Mouse (Mus musculus) myocyte (in vitro differentiated cells): ENCODE data around the gene Slc24a2. TPM values are rescaled to one million over a fixed set of nuclear protein-coding genes. Genes with fewer than 3 reads are reported as not detected.

Experiments
- H3K27me3 ChIP-seq: one replicate; pipeline ENCODE4 v1.6.1; 2011; ENCODE audit not compliant: control insufficient read depth, insufficient read depth, insufficient read length
- H3K36me3 ChIP-seq: one replicate; pipeline ENCODE4 v1.6.1; 2011; ENCODE audit not compliant: control insufficient read depth, insufficient read depth
- H3K4me2 ChIP-seq: one replicate; pipeline ENCODE4 v1.6.1; 2011; ENCODE audit warnings: low read depth, control low read depth
- H3K4me3 ChIP-seq: one replicate; pipeline ENCODE4 v1.5.1; 2011; ENCODE audit warnings: mild to moderate bottlenecking, control low read depth, moderate library complexity
- H3K79me2 ChIP-seq: one replicate; pipeline ENCODE4 v1.6.1; 2011; ENCODE audit not compliant: control insufficient read depth, insufficient read depth
- H3ac ChIP-seq: one replicate; pipeline ENCODE4 v1.6.1; 2011; ENCODE audit not compliant: control insufficient read depth, insufficient read length
- CEBPB ChIP-seq: IDR thresholded peaks from 2 replicates; pipeline ENCODE4 v1.6.1; 2011; ENCODE audit warnings: mild to moderate bottlenecking, moderate library complexity; ENCODE audit not compliant: poor library complexity, insufficient read depth, severe bottlenecking
- E2F4 ChIP-seq: IDR thresholded peaks from one replicate; pipeline ENCODE4 v1.6.1; 2011; ENCODE audit warnings: mild to moderate bottlenecking, control low read depth, moderate library complexity; ENCODE audit not compliant: insufficient read depth
- MAX ChIP-seq: IDR thresholded peaks from one replicate; pipeline ENCODE4 v1.6.1; 2011; ENCODE audit warnings: low read depth, mild to moderate bottlenecking, control low read depth
- MYOD1 ChIP-seq, 3 experiments: IDR thresholded peaks; one replicate each; pipeline ENCODE4 v1.6.1; 2011; ENCODE audit warnings: control low read depth in 2 of 3, low read depth in 2 of 3, mild to moderate bottlenecking in 2 of 3, moderate library complexity in 1 of 3; ENCODE audit not compliant: insufficient read length in 2 of 3, control insufficient read depth in 1 of 3
- MYOG ChIP-seq, 3 experiments: IDR thresholded peaks; one replicate each; pipeline ENCODE4 v1.6.1; 2011; ENCODE audit warnings: control low read depth in 2 of 3, low read depth in 2 of 3, mild to moderate bottlenecking in 2 of 3; ENCODE audit not compliant: insufficient read length in 2 of 3, control insufficient read depth in 1 of 3, insufficient read depth in 1 of 3
- POLR2A ChIP-seq: IDR thresholded peaks from one replicate; pipeline ENCODE4 v1.6.1; 2011; ENCODE audit warnings: low read depth, mild to moderate bottlenecking, control low read depth, moderate library complexity; ENCODE audit not compliant: insufficient read length
- POLR2AphosphoS2 ChIP-seq: IDR thresholded peaks from one replicate; pipeline ENCODE4 v1.6.1; 2011; ENCODE audit warnings: low read depth, control low read depth; ENCODE audit not compliant: insufficient read length
- REST ChIP-seq: IDR thresholded peaks from one replicate; pipeline ENCODE4 v1.6.1; 2011; ENCODE audit warnings: mild to moderate bottlenecking, control low read depth, moderate library complexity; ENCODE audit not compliant: insufficient read depth, insufficient read length
- SRF ChIP-seq: IDR thresholded peaks from one replicate; pipeline ENCODE4 v1.6.1; 2011; ENCODE audit warnings: low read depth; ENCODE audit not compliant: control insufficient read depth, insufficient read length
- TCF12 ChIP-seq: IDR thresholded peaks from one replicate; pipeline ENCODE4 v1.6.1; 2011; ENCODE audit warnings: mild to moderate bottlenecking, control low read depth; ENCODE audit not compliant: poor library complexity, insufficient read depth, severe bottlenecking
- TCF3 ChIP-seq: IDR thresholded peaks from one replicate; pipeline ENCODE4 v1.6.1; 2011; ENCODE audit warnings: low read depth, control low read depth; ENCODE audit not compliant: insufficient read length
- USF1 ChIP-seq: IDR thresholded peaks from one replicate; pipeline ENCODE4 v1.6.1; 2011; ENCODE audit warnings: low read depth, mild to moderate bottlenecking, control low read depth, moderate library complexity
- polyA plus RNA-seq: library from polyadenylated mRNA; unstranded; fragments of >200 nt; fragmentation: generic; extraction: Trizol; gene quantifications from one replicate; pipeline ENCODE4 v1.2.1, GENCODE M21; 2012; ENCODE audit warnings: missing spikeins

Slc24a2 gene
- polyA plus RNA-seq, 1 experiment, result under 0.01 TPM

DNA sequence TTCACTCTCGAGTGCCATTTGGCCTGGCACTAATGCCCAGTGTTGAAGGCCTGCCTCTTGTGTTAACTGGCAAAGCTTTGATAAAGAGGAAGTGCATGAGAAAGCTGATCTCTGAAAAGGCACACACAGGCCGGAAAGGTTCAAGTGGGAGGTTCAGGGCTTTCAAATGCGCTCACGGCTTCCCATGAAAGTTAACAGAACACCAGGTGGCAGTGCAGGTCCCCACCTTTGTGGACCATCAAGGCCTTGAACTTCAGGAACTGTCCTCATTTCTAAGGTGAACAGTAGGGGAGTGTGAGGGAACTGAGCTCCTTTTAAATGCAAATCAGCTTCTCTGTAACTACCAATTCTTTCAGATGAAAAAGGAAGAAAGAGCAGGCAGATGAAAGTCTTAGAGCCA, 110.5 kb downstream of the Slc24a2 start:
- no peaks in the 10 kb centered on the region for H3K79me2 ChIP-seq
- H3K27me3 ChIP-seq, result no peaks in the 10 kb centered on the region
- TF ChIP-seq MAX, result no peak
- no peak for TF ChIP-seq TCF3
- no peak for TF ChIP-seq CEBPB
- TF ChIP-seq REST, result no peak
- no peak for TF ChIP-seq E2F4
- TF ChIP-seq SRF, result no peak
- no peak for TF ChIP-seq POLR2AphosphoS2
- no peak overlapping the region for H3ac ChIP-seq
- H3K4me2 ChIP-seq, result no peak overlapping the region
- no peaks in the 10 kb centered on the region for H3K36me3 ChIP-seq
- H3K4me3 ChIP-seq, result no peak overlapping the region

DNA sequence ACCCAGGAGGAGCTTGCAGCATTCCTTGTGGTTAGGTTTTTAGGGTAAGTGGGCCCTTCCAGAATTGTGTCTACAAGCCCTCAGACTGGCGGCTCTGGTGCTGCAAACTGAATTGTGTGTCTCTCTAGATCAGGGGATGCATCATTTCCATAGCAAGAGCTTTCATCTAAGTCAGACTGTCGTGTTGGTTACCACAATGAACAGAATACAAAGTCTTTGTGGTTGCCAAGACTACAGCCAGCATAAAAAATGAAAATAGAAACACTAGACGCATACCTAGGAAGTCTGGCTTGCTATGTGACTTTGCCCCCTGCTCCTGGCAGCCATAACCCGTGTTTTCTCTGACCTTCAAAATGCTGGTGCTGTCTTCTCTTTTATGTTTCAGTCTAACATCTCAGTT, 114.6 kb downstream of the Slc24a2 start:
- H3ac ChIP-seq, result no peak overlapping the region
- no peak overlapping the region for H3K4me2 ChIP-seq
- no peaks in the 10 kb centered on the region for H3K36me3 ChIP-seq
- H3K79me2 ChIP-seq, result no peaks in the 10 kb centered on the region
- H3K4me3 ChIP-seq, result no peak overlapping the region
- H3K27me3 ChIP-seq, result no peaks in the 10 kb centered on the region
- no peak for TF ChIP-seq SRF
- TF ChIP-seq E2F4, result no peak
- TF ChIP-seq TCF12, result no peak
- TF ChIP-seq USF1, result no peak
- TF ChIP-seq REST, result no peak
- TF ChIP-seq CEBPB, result no peak
- TF ChIP-seq MYOD1 (IDR thresholded peaks at IDR 0.05; ENCODE audit: control insufficient read depth in 1 of 3, insufficient read length in 2 of 3, low read depth in 2 of 3), result no peak
- TF ChIP-seq TCF3, result no peak
- no peak for TF ChIP-seq POLR2A
- TF ChIP-seq MYOG (IDR thresholded peaks at IDR 0.05; ENCODE audit: control insufficient read depth in 1 of 3, insufficient read depth in 1 of 3, insufficient read length in 2 of 3, low read depth in 2 of 3), result no peak
- no peak for TF ChIP-seq POLR2AphosphoS2
- TF ChIP-seq MAX, result no peak

GRCm38 (mm10) chr4:87109331-87110059, 120.8 kb downstream of the Slc24a2 start:
- H3ac ChIP-seq, result no peak overlapping the region
- H3K79me2 ChIP-seq, result no peaks in the 10 kb centered on the region
- TF ChIP-seq POLR2A (no peak), REST (no peak)
- no peak overlapping the region for H3K4me3 ChIP-seq
- no peaks in the 10 kb centered on the region for H3K36me3 ChIP-seq
- H3K27me3 ChIP-seq, result no peaks in the 10 kb centered on the region
- H3K4me2 ChIP-seq, result no peak overlapping the region

GRCm38 (mm10) chr4:87100936-87101335, 129.3 kb downstream of the Slc24a2 start:
- Histone ChIP-seq H3K36me3 (no peaks in the 10 kb centered on the region), H3K79me2 (no peaks in the 10 kb centered on the region), H3ac (no peak overlapping the region)

DNA sequence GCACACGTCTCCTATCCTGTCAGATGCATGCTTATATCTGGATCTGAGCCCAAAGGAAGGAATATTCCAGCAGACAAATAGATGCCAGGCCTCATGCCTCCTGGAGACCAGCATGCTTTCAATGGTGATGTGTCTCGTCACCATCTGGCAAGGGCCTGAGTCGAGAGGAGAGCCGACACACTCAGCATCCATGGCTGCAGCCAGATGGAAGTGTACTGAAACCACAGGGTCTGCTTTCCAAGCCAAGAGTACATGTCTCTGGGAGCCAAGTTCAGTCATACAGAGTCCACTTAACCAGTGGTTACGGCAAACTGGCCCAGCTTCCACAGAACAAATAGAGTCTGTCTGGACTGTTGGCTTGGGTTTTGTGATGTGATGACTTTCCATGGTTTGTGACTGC, 134.1 kb downstream of the Slc24a2 start:
- Histone ChIP-seq H3K27me3 (no peaks in the 10 kb centered on the region), H3K79me2 (no peaks in the 10 kb centered on the region), H3K36me3 (no peaks in the 10 kb centered on the region), H3K4me2 (no peak overlapping the region), H3K4me3 (no peak overlapping the region), H3ac (no peak overlapping the region)
- TF ChIP-seq MYOG (IDR thresholded peaks at IDR 0.05; ENCODE audit: control insufficient read depth in 1 of 3, insufficient read depth in 1 of 3, insufficient read length in 2 of 3, low read depth in 2 of 3), result no peak
- no peak for TF ChIP-seq POLR2A
- no peak for TF ChIP-seq CEBPB
- TF ChIP-seq MYOD1 (IDR thresholded peaks at IDR 0.05; ENCODE audit: control insufficient read depth in 1 of 3, insufficient read length in 2 of 3, low read depth in 2 of 3), result no peak
- no peak for TF ChIP-seq POLR2AphosphoS2
- no peak for TF ChIP-seq USF1
- TF ChIP-seq SRF, result no peak
- TF ChIP-seq MAX, result no peak
- no peak for TF ChIP-seq REST
- no peak for TF ChIP-seq TCF3
- no peak for TF ChIP-seq E2F4
- no peak for TF ChIP-seq TCF12

More at GRCm38 (mm10) chr4:87100936-87101335, 129.3 kb downstream of the Slc24a2 start:
- TF ChIP-seq POLR2AphosphoS2, result no peak
- no peak for TF ChIP-seq TCF3
- no peak for TF ChIP-seq POLR2A
- no peak for TF ChIP-seq TCF12
- TF ChIP-seq USF1, result no peak
- TF ChIP-seq CEBPB, result no peak
- no peak for TF ChIP-seq E2F4
- TF ChIP-seq REST, result no peak
- TF ChIP-seq MAX, result no peak
- TF ChIP-seq MYOD1 (IDR thresholded peaks at IDR 0.05; ENCODE audit: control insufficient read depth in 1 of 3, insufficient read length in 2 of 3, low read depth in 2 of 3), result no peak
- no peak for TF ChIP-seq SRF
- TF ChIP-seq MYOG (IDR thresholded peaks at IDR 0.05; ENCODE audit: control insufficient read depth in 1 of 3, insufficient read depth in 1 of 3, insufficient read length in 2 of 3, low read depth in 2 of 3), result no peak
- no peaks in the 10 kb centered on the region for H3K27me3 ChIP-seq
- no peak overlapping the region for H3K4me3 ChIP-seq
- H3K4me2 ChIP-seq, result no peak overlapping the region
